Mouse (Mus musculus) liver, postnatal 0 days (tissue): ENCODE measurements around the gene Vps45. TPM values are rescaled to one million over a fixed set of nuclear protein-coding genes. Genes with fewer than 3 reads are reported as not detected.
A peak's percentile ranks its signal among the peaks of the same experiment; 100 is the strongest.

Experiments used
- ATAC-seq: fragments of 200-750 bp; cut with Nextera tagmentation; 2 replicates; pipeline ENCODE4 v1.8.0; 2017; ENCODE audit warnings: mild to moderate bottlenecking, moderate library complexity
- DNase-seq: peaks from one replicate; pipeline ENCODE4 v3.0.0-alpha.2; 2016
- H3K27ac ChIP-seq: fragments of 300-500 bp; sonication (generic); 2 replicates; pipeline ENCODE4 v1.5.1; 2014; ENCODE audit warnings: antibody characterized with exemption, moderate library complexity, mild to moderate bottlenecking, low read depth
- H3K27me3 ChIP-seq: fragments of 300-500 bp; sonication (generic); 2 replicates; pipeline ENCODE4 v1.6.1; 2014; ENCODE audit warnings: low read length, control low read depth, mixed read lengths; ENCODE audit not compliant: insufficient read depth
- H3K36me3 ChIP-seq: fragments of 300-500 bp; sonication (generic); replicated peaks from 2 replicates; pipeline ENCODE4 v1.6.1; 2014; ENCODE audit warnings: mild to moderate bottlenecking, control low read depth, low read length, moderate library complexity, mixed read lengths; ENCODE audit not compliant: insufficient read depth
- H3K4me1 ChIP-seq: fragments of 300-500 bp; sonication (generic); 2 replicates; pipeline ENCODE4 v1.6.1; 2014; ENCODE audit warnings: antibody characterized with exemption, mild to moderate bottlenecking, control low read depth; ENCODE audit not compliant: insufficient read depth
- H3K4me2 ChIP-seq: fragments of 300-500 bp; sonication (generic); 2 replicates; pipeline ENCODE4 v1.6.1; 2014; ENCODE audit warnings: low read depth, mild to moderate bottlenecking, low read length, moderate library complexity, mixed read lengths
- H3K4me3 ChIP-seq: fragments of 300-500 bp; sonication (generic); 2 replicates; pipeline ENCODE4 v1.5.1; 2014; ENCODE audit warnings: low read depth, low read length
- H3K9ac ChIP-seq: fragments of 300-500 bp; sonication (generic); replicated peaks from 2 replicates; pipeline ENCODE4 v1.6.1; 2014; ENCODE audit warnings: mild to moderate bottlenecking, moderate library complexity
- H3K9me3 ChIP-seq: fragments of 300-500 bp; sonication (generic); 2 replicates; pipeline ENCODE4 v1.6.1; 2016; ENCODE audit warnings: mild to moderate bottlenecking, control low read depth, low read length, mixed read lengths
- CTCF ChIP-seq: sonication (generic); IDR thresholded peaks from 2 replicates; pipeline ENCODE4 v1.5.1; 2016; ENCODE audit warnings: antibody characterized with exemption, low read depth
- EP300 ChIP-seq: IDR thresholded peaks from 2 replicates; pipeline ENCODE4 v1.6.1; 2016; ENCODE audit warnings: antibody characterized with exemption, low read depth, mild to moderate bottlenecking
- WGBS: fragments of 180-500 bp; shearing (Covaris S2); extraction: QIAGEN DNeasy Blood & Tissue Kit; methylation state at CpG from one replicate; pipeline ENCODE4 v1.1.7; 2014; ENCODE audit not compliant: insufficient replicate concordance; 5-methylcytosine and 5-hydroxymethylcytosine counted together
- polyA plus RNA-seq: library from polyadenylated mRNA; unstranded; fragments of >200 nt; fragmentation: Nextera tagmentation; extraction: Ambion mirVana; gene quantifications from 2 replicates; pipeline ENCODE4 v1.2.1, GENCODE M21; 2015

The Vps45 gene
- polyA plus RNA-seq, 1 experiment from 2014 or later: 12.5 TPM

DNA sequence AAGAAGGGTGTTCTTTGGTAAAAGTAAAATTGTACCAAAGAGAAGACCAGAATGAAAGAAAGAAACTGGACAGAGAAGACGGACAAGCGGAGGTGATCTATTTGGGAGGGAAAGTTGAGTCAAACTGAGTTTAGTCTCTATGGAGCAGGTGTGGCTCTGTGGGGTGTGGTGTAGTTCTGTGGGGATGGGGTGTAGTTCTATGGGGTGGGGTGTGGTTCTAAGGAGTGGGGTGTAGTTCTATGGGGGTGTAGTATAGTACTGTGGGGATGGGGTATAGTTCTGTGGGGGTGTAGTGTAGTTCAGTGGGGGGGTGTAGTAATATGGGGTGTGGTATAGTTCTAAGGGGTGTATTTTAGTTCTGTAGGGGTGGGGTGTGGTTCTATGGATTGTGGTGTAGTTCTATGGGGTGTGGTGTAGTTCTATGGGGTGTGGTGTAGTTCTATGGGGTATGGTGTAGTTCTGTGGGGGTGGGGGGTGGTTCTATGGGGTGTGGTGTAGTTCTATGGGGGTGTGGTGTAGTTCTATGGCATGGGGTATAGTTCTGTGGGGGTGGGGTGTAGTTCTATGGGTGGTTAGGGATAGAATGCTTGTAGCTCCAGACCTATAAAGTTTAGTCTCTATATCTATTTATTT, 41.9 kb downstream of the Vps45 start:
- peaks cover 4% of the 10 kb centered on the region; the same call in 1 of the 2 replicates for H3K36me3 ChIP-seq
- no peak for TF ChIP-seq CTCF
- TF ChIP-seq EP300: no peak
- WGBS: 91% methylated on average over 2 of the region's 2 CpGs
- H3K4me1 ChIP-seq: peaks cover 1% of the 10 kb centered on the region; the same call in 1 of the 2 replicates
- no peak for ATAC-seq
- no peak overlapping the region for H3K4me3 ChIP-seq
- H3K9ac ChIP-seq: no peak overlapping the region
- H3K27me3 ChIP-seq: no peaks in the 10 kb centered on the region
- no peak overlapping the region for H3K27ac ChIP-seq
- H3K4me2 ChIP-seq: no peak overlapping the region
- no peaks in the 10 kb centered on the region for H3K9me3 ChIP-seq
- no peak for DNase-seq

- no peaks in the 10 kb centered on the region for H3K27me3 ChIP-seq
- H3K27ac ChIP-seq: no peak overlapping the region
- no peak overlapping the region for H3K4me2 ChIP-seq
- WGBS: 75% methylated on average over 2 of the region's 2 CpGs
- H3K9ac ChIP-seq: no peak overlapping the region
- no peak overlapping the region for H3K4me3 ChIP-seq
- DNase-seq (no peak), ATAC-seq (no peak)
- H3K9me3 ChIP-seq: no peaks in the 10 kb centered on the region
- TF ChIP-seq CTCF: no peak
- no peak for TF ChIP-seq EP300
- no peaks in the 10 kb centered on the region; the same call in 1 of the 2 replicates for H3K4me1 ChIP-seq
- H3K36me3 ChIP-seq: peaks cover 4% of the 10 kb centered on the region; the same call in 1 of the 2 replicates
Observed at GRCm38 (mm10) chr3:96015681-96016080, 42.6 kb downstream of the Vps45 start.

- DNase-seq (no peak), ATAC-seq (peak; percentile 27; the same call in 1 of the 2 replicates)
- Histone ChIP-seq H3K4me1 (no peaks in the 10 kb centered on the region; the same call in 1 of the 2 replicates), H3K27me3 (no peaks in the 10 kb centered on the region), H3K9ac (no peak overlapping the region), H3K36me3 (no peaks in the 10 kb centered on the region), H3K4me2 (no peak overlapping the region), H3K9me3 (no peaks in the 10 kb centered on the region), H3K4me3 (no peak overlapping the region), H3K27ac (no peak overlapping the region)
- TF ChIP-seq EP300 (no peak), CTCF (no peak)
- WGBS: 72% methylated on average over 5 of the region's 5 CpGs
Observed at GRCm38 (mm10) chr3:96012805-96013204, 45.5 kb downstream of the Vps45 start.

DNA sequence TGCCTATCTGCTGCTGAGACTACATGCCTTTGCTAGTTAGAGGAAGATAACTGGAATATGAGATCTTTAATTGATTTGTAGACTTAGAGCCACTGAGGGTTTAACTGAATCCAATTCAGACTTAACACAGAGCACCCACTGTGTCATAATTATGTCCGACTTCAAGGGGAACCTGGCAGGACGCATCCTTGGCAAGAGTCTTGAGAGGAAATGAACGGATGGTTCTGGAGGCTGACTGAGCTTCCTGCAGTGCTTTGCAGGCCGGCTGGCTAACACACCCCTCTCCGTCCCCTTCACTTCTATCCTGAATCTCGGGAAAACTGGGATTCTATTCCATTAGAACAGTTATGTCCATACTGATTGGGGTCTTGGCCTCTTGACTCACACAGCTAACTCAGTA, 49.8 kb downstream of the Vps45 start:
- H3K9me3 ChIP-seq: no peaks in the 10 kb centered on the region
- no peak overlapping the region for H3K9ac ChIP-seq
- H3K4me2 ChIP-seq: no peak overlapping the region
- ATAC-seq (no peak), DNase-seq (no peak)
- H3K4me1 ChIP-seq: no peaks in the 10 kb centered on the region
- no peak overlapping the region for H3K27ac ChIP-seq
- no peaks in the 10 kb centered on the region for H3K27me3 ChIP-seq
- WGBS: 77% methylated on average over 6 of the region's 6 CpGs
- TF ChIP-seq EP300: no peak
- TF ChIP-seq CTCF: no peak
- no peak overlapping the region for H3K4me3 ChIP-seq
- no peaks in the 10 kb centered on the region for H3K36me3 ChIP-seq

DNA sequence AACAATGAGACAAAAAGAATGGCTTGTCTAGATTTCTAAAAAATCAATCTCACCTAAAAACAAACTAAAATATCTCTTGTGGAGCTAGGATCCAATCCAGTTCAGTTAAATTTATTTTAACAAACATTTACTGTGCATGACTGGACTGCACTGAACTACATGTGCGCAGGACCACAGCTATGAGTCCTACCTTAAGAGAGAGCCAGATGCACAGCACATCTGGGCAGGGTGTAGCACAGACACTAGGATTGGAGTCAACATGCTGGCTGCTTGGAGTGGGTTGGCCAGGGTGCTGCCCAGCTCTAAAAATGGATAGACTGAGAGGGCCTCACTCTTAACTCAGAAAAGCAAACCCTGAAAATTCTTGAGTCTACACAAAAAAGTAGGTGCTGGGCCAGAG, 56.7 kb downstream of the Vps45 start:
- TF ChIP-seq CTCF: no peak
- peaks cover 15% of the 10 kb centered on the region for H3K4me1 ChIP-seq
- no peaks in the 10 kb centered on the region for H3K36me3 ChIP-seq
- WGBS: 92% methylated on average over 1 of the region's 1 CpGs
- H3K27me3 ChIP-seq: no peaks in the 10 kb centered on the region
- no peak for ATAC-seq
- H3K27ac ChIP-seq: no peak overlapping the region
- no peak overlapping the region for H3K9ac ChIP-seq
- no peaks in the 10 kb centered on the region for H3K9me3 ChIP-seq
- H3K4me2 ChIP-seq: no peak overlapping the region
- DNase-seq: no peak
- H3K4me3 ChIP-seq: no peak overlapping the region

GRCm38 (mm10) chr3:96000921-96001501, 57.3 kb downstream of the Vps45 start:
- DNase-seq: no peak
- ATAC-seq: no peak
- TF ChIP-seq EP300 (no peak), CTCF (no peak)

More at GRCm38 (mm10) chr3:96000921-96001501, 57.3 kb downstream of the Vps45 start:
- Histone ChIP-seq H3K27me3 (no peaks in the 10 kb centered on the region), H3K4me3 (no peak overlapping the region), H3K4me2 (no peak overlapping the region), H3K36me3 (no peaks in the 10 kb centered on the region), H3K4me1 (peaks cover 20% of the 10 kb centered on the region), H3K27ac (no peak overlapping the region), H3K9me3 (no peaks in the 10 kb centered on the region), H3K9ac (no peak overlapping the region)
- 46% methylated on average over 9 of the region's 9 CpGs for WGBS
